In the genomic region with DNA sequence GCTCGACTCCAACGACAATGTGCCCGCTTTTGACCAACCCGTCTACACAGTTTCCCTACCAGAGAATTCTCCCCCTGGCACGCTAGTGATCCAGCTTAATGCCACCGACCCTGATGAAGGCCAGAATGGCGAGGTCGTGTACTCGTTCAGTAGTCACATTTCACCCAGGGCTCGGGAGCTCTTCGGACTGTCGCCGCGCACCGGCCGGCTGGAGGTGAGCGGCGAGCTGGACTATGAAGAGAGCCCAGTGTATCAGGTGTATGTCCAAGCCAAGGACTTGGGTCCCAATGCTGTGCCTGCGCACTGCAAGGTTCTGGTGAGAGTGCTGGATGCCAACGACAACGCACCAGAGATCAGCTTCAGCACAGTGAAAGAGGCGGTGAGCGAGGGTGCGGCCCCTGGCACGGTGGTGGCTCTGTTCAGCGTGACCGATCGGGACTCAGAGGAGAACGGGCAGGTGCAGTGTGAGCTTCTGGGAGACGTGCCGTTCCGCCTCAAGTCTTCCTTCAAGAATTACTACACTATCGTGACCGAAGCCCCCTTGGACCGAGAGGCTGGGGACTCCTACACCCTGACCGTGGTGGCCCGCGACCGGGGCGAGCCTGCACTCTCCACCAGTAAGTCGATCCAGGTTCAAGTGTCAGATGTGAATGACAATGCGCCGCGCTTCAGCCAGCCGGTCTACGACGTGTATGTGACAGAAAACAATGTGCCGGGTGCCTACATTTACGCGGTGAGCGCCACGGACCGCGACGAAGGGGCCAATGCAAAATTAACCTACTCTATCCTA, we compare ENCODE assay signal across 8 mouse cellular contexts. TPM values are rescaled to one million over a fixed set of nuclear protein-coding genes. Genes with fewer than 3 reads are reported as not detected.
DNase-seq lines count a peak whose midpoint lies in the region; ATAC-seq and TF ChIP-seq lines count a peak whose summit lies in the region.

No protein-coding gene starts in this region.

- H3K27me3 ChIP-seq in kidney, adult 2 months (replicated peaks; ENCODE audit: control insufficient read depth, insufficient read depth, low read length): peaks cover 4% of the 10 kb centered on the region
- peaks cover 12% of the 10 kb centered on the region; the same call in 1 of the 2 replicates for H3K27me3 ChIP-seq in embryonic facial prominence, embryonic 12.5 days
- peaks cover 39% of the 10 kb centered on the region for H3K27me3 ChIP-seq in intestine, embryonic 16.5 days (replicated peaks; ENCODE audit: control insufficient read depth, insufficient read depth, low read length)
- peaks cover 57% of the 10 kb centered on the region for H3K27me3 ChIP-seq in midbrain, embryonic 10.5 days (ENCODE audit: low read depth, poor library complexity, severe bottlenecking)

- no peak overlapping the region for H3K4me3 ChIP-seq in kidney, adult 2 months (ENCODE audit: insufficient read depth, low read depth, low read length)
- H3K4me3 ChIP-seq in embryonic facial prominence, embryonic 12.5 days: peak overlapping the region; percentile 58
- peak overlapping the region; percentile 60 for H3K4me3 ChIP-seq in intestine, embryonic 16.5 days (ENCODE audit: low read length)
- peak overlapping the region; percentile 69 for H3K4me3 ChIP-seq in midbrain, embryonic 10.5 days

- no peaks in the 10 kb centered on the region for H3K9me3 ChIP-seq in embryonic facial prominence, embryonic 12.5 days
- H3K9me3 ChIP-seq in intestine, embryonic 16.5 days (ENCODE audit: control insufficient read depth, low read length): no peaks in the 10 kb centered on the region
- no peaks in the 10 kb centered on the region for H3K9me3 ChIP-seq in midbrain, embryonic 10.5 days (replicated peaks)

- no peak for TF ChIP-seq POLR2A in kidney, adult 2 months (IDR thresholded peaks at IDR 0.05; ENCODE audit: low read depth, low read length)
- no peak for TF ChIP-seq POLR2A in brain, embryonic 14.5 days (IDR thresholded peaks at IDR 0.05; ENCODE audit: borderline replicate concordance, extremely low read depth, insufficient read depth, insufficient read length, poor library complexity, severe bottlenecking)

- H3K36me3 ChIP-seq in kidney, adult 2 months (ENCODE audit: control insufficient read depth, insufficient read depth, low read length): no peaks in the 10 kb centered on the region
- H3K36me3 ChIP-seq in embryonic facial prominence, embryonic 12.5 days: no peaks in the 10 kb centered on the region
- H3K36me3 ChIP-seq in intestine, embryonic 16.5 days (ENCODE audit: control insufficient read depth, insufficient read depth, low read length): no peaks in the 10 kb centered on the region
- H3K36me3 ChIP-seq in midbrain, embryonic 10.5 days: no peaks in the 10 kb centered on the region

- TF ChIP-seq CTCF in kidney, adult 2 months (conservative IDR thresholded peaks at IDR 0.05; ENCODE audit: insufficient read depth, insufficient read length, low read depth, low read length): no peak
- TF ChIP-seq CTCF in brain, embryonic 14.5 days (IDR thresholded peaks at IDR 0.05; ENCODE audit: borderline replicate concordance, extremely low read depth, insufficient read depth, insufficient read length): no peak

- ATAC-seq in embryonic facial prominence, embryonic 12.5 days (ENCODE audit: insufficient number of reproducible peaks, insufficient read depth, low FRiP score, low TSS enrichment): peak; percentile 8; the same call in 1 of the 2 replicates
- ATAC-seq in intestine, embryonic 16.5 days: no peak

- H3K9ac ChIP-seq in embryonic facial prominence, embryonic 12.5 days: peak overlapping the region; percentile 55
- 0 out of 2 replicates have a peak overlapping the region, but pooled peaks have one; percentile 21 for H3K9ac ChIP-seq in intestine, embryonic 16.5 days (ENCODE audit: low read depth, low read length)

- H3K4me2 ChIP-seq in embryonic facial prominence, embryonic 12.5 days (replicated peaks): peak overlapping the region; percentile 96
- peak overlapping the region; percentile 99 for H3K4me2 ChIP-seq in intestine, embryonic 16.5 days (ENCODE audit: low read depth, low read length)

- no peaks in the 10 kb centered on the region for H3K4me1 ChIP-seq in kidney, adult 2 months (ENCODE audit: control insufficient read depth, insufficient read depth, low read length)
- H3K4me1 ChIP-seq in embryonic facial prominence, embryonic 12.5 days: peaks cover 15% of the 10 kb centered on the region
- H3K4me1 ChIP-seq in intestine, embryonic 16.5 days (ENCODE audit: control insufficient read depth, insufficient read depth, low read length): peaks cover 29% of the 10 kb centered on the region
- H3K4me1 ChIP-seq in midbrain, embryonic 10.5 days: peaks cover 51% of the 10 kb centered on the region

- DNase-seq in kidney, adult 2 months: peak; percentile 4
- no peak for DNase-seq in kidney, adult 8-10 months
- peak; percentile 66 for DNase-seq in brain, embryonic 14.5 days (ENCODE audit: low read depth)
- peak; percentile 63 for DNase-seq in midbrain, embryonic 10.5 days (ENCODE audit: low spot score)
- peak; percentile 41 for DNase-seq in testis, postnatal 10 days (ENCODE audit: low spot score)
- DNase-seq in Muller cell, postnatal 12 days (ENCODE audit: inconsistent ontology term): no peak

- no peak overlapping the region for H3K27ac ChIP-seq in kidney, adult 2 months (ENCODE audit: insufficient read depth, low read depth, low read length)
- H3K27ac ChIP-seq in embryonic facial prominence, embryonic 12.5 days: no peak overlapping the region
- no peak overlapping the region for H3K27ac ChIP-seq in intestine, embryonic 16.5 days (ENCODE audit: low read length)
- H3K27ac ChIP-seq in midbrain, embryonic 10.5 days (replicated peaks): no peak overlapping the region

- WGBS in kidney, adult 2 months: 2% methylated on average over 55 of the region's 55 CpGs
- under 1% methylated on average over 55 of the region's 55 CpGs for WGBS in embryonic facial prominence, embryonic 12.5 days
- WGBS in intestine, embryonic 16.5 days: under 1% methylated on average over 55 of the region's 55 CpGs
- under 1% methylated on average over 55 of the region's 55 CpGs for WGBS in midbrain, embryonic 10.5 days

RNA-seq across cellular contexts. Expression of a gene that starts 2.0 kb away (rescaled TPM):
- polyA plus RNA-seq in kidney, adult 2 months (2012; rRNA removed): 0.01 and 0.33 TPM in 2 replicates
- polyA plus RNA-seq in brain, embryonic 14.5 days (2012; rRNA removed): 40.7 and 73.4 TPM in 2 replicates
- 6.5 and 7.6 TPM in 2 replicates for polyA plus RNA-seq in embryonic facial prominence, embryonic 12.5 days (2016; fragmentation: Nextera tagmentation; extraction: Ambion mirVana)
- 0.49 and 0.50 TPM in 2 replicates for polyA plus RNA-seq in intestine, embryonic 16.5 days (2015; fragmentation: Nextera tagmentation; extraction: Ambion mirVana)
- 0.75 and 1.8 TPM in 2 replicates for polyA plus RNA-seq in midbrain, embryonic 10.5 days (2016; fragmentation: Nextera tagmentation; extraction: Ambion mirVana)

Comparison
In these comparisons a context has a peak if more than half of its experiments do, and no peak if none do; other contexts are left out.
1. DNase-seq: peak in kidney, adult 2 months (single experiment), brain, embryonic 14.5 days (single experiment), midbrain, embryonic 10.5 days (single experiment) and testis, postnatal 10 days (single experiment); none in kidney, adult 8-10 months (0 of 2) and Muller cell, postnatal 12 days (single experiment).